Mouse (Mus musculus): Measurements from ENCODE around the gene Spryd4. TPM values are rescaled to one million over a fixed set of nuclear protein-coding genes. Genes with fewer than 3 reads are reported as not detected.
"Not testable (repeated sequence)": the region's sequence is repeated elsewhere in the genome, so short reads cannot be mapped to it uniquely, and the experiment has no call there.

Gene Spryd4
- polyA plus RNA-seq, 1 experiment from 2014 or later, result 40.8 TPM

GRCm38 (mm10) chr10:128204941-128205340, 6.7 kb downstream of the Spryd4 start:
- Histone ChIP-seq H3K36me3 (peaks cover 17% of the 10 kb centered on the region), H3K27ac (replicated peaks) (no peak overlapping the region), H3K9me3 (no peaks in the 10 kb centered on the region), H3K9ac (no peak overlapping the region), H3K4me3 (no peak overlapping the region), H3K4me1 (no peaks in the 10 kb centered on the region), H3K27me3 (replicated peaks) (0 out of 2 replicates have a peak, but pooled peaks cover 3% of the 10 kb centered on the region), H3K4me2 (no peak overlapping the region)
- 81% methylated on average over 15 of the region's 15 CpGs for WGBS
- ATAC-seq (ENCODE audit: extremely low read depth, insufficient number of reproducible peaks, low FRiP score, low TSS enrichment), result no peak

DNA sequence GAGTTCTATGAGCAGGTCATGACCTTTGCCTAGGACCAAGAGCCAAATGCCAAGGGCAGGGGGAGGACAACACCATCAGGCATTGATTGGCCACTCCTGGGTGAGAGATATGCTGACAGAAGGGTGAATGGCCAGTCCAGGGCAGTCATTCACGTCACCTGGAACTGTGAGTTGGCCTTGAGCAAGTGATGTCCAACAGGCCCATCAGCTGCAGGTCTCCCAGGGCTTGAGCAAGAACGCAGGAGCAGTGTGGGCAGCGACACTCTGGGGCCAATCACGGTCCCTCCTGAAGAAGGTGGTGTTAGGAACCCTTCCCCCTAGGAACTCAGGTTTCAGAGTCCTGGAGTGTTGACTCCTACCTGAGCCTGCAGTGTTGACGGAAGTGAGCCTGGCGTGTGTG, 9.8 kb downstream of the Spryd4 start:
- peaks cover 12% of the 10 kb centered on the region for H3K27me3 ChIP-seq (replicated peaks)
- H3K36me3 ChIP-seq, result peaks cover 6% of the 10 kb centered on the region
- no peak overlapping the region for H3K27ac ChIP-seq (replicated peaks)
- no peak overlapping the region for H3K4me3 ChIP-seq
- 69% methylated on average over 6 of the region's 6 CpGs for WGBS
- no peak overlapping the region for H3K9ac ChIP-seq
- no peaks in the 10 kb centered on the region for H3K9me3 ChIP-seq
- H3K4me1 ChIP-seq, result no peaks in the 10 kb centered on the region
- H3K4me2 ChIP-seq, result no peak overlapping the region
- ATAC-seq (ENCODE audit: extremely low read depth, insufficient number of reproducible peaks, low FRiP score, low TSS enrichment), result no peak

DNA sequence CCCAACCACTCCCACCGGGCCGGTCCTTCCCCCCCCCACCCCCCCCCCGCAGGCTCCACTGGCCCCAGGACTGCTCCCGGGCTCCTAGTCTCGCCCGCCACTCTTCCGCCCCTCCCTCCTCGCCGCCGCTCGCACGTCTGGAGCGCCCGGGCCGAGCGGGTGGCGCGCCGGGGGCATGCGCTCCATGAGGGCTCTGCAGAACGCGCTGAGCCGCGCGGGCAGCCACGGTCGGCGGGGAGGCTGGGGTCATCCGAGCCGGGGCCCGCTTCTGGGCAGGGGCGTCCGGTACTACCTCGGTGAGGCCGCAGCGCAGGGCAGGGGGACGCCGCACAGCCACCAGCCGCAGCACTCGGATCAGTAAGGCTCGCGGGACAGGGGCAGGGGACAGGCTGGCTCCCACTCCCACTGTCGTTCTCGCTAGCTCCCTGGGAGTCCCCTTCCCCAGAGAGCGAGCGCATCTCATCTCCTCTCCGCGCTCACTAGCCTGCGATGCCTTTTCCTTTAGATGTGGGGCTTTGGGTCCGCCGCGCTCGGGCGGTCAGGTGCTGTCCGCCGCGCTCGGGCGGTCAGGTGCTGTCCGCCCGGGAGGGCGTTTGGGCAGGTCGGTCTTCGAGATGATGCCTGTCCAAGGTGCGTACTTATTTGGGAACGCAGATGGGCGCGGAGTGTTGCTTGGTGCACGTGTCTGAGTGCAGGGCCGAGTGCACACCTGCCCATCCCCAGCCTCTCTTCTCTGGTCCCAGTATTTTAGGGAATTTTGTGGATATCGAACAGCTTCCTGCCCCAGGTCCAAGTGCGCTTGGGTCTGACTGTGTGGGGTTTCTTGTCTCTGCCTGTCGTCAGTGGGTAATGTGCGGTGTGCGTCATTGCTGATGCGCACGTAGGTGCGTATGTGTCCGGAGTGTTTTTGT, 16.8 kb downstream of the Spryd4 start:
- Histone ChIP-seq H3K27ac (replicated peaks) (no peak overlapping the region), H3K4me2 (peak overlapping the region; percentile 99), H3K4me1 (peaks cover 9% of the 10 kb centered on the region), H3K4me3 (peak overlapping the region; percentile 78), H3K36me3 (no peaks in the 10 kb centered on the region), H3K9ac (peak overlapping the region; percentile 82), H3K9me3 (no peaks in the 10 kb centered on the region), H3K27me3 (replicated peaks) (peaks cover 32% of the 10 kb centered on the region)
- WGBS, result under 1% methylated on average over 60 of the region's 79 CpGs
- ATAC-seq (ENCODE audit: extremely low read depth, insufficient number of reproducible peaks, low FRiP score, low TSS enrichment), result peak; percentile 79

DNA sequence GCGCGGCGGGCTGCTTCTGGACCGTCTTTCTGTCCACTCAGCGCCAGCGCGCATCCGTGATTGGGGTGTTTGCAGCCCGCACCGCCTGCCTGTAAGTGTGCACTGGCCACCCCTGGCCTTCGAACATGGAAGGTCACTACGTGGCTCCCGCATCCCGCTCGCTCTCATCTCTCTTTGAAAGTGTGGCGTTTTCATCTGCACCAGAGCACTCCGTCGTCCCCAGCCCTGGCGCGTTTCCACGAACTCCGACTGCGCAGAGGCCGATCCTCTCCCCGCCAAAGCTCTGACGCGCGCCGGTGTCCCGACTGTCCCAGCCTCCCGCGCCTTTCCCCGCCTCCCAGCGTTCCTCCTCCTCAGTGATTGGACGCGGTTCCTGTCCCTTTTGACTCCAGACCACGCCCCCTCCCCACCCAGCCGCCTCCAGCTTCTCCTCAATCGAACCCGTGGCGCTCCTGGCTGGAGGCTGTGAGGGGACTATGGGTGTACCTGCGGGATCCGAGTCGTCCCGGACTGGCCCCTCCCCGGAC, 17.5 kb downstream of the Spryd4 start, which contains the start of gene Gls2:
Gls2 (plus strand) TSS at position 434 of the 527 bp plus-strand sequence.
- Histone ChIP-seq H3K27me3 (replicated peaks) (peaks cover 32% of the 10 kb centered on the region), H3K9me3 (no peaks in the 10 kb centered on the region), H3K4me3 (peak within 1 kb of the TSS; percentile 78), H3K27ac (replicated peaks) (peak within 1 kb of the TSS; percentile 62), H3K9ac (peak within 1 kb of the TSS; percentile 82), H3K4me1 (peaks cover 9% of the 10 kb centered on the region), H3K4me2 (peak within 1 kb of the TSS; percentile 99), H3K36me3 (no peaks in the 10 kb centered on the region)
- WGBS, result under 1% methylated on average over 46 of the region's 46 CpGs
- ATAC-seq (ENCODE audit: extremely low read depth, insufficient number of reproducible peaks, low FRiP score, low TSS enrichment), result peak; percentile 93

GRCm38 (mm10) chr10:128193113-128193512, 18.5 kb downstream of the Spryd4 start:
- Histone ChIP-seq H3K36me3 (no peaks in the 10 kb centered on the region), H3K9me3 (no peaks in the 10 kb centered on the region), H3K4me2 (peak overlapping the region; percentile 99), H3K27ac (replicated peaks) (no peak overlapping the region), H3K27me3 (replicated peaks) (peaks cover 26% of the 10 kb centered on the region), H3K9ac (no peak overlapping the region), H3K4me3 (no peak overlapping the region), H3K4me1 (peaks cover 12% of the 10 kb centered on the region)
- ATAC-seq (ENCODE audit: extremely low read depth, insufficient number of reproducible peaks, low FRiP score, low TSS enrichment), result no peak
- WGBS, result 88% methylated on average over 6 of the region's 6 CpGs

DNA sequence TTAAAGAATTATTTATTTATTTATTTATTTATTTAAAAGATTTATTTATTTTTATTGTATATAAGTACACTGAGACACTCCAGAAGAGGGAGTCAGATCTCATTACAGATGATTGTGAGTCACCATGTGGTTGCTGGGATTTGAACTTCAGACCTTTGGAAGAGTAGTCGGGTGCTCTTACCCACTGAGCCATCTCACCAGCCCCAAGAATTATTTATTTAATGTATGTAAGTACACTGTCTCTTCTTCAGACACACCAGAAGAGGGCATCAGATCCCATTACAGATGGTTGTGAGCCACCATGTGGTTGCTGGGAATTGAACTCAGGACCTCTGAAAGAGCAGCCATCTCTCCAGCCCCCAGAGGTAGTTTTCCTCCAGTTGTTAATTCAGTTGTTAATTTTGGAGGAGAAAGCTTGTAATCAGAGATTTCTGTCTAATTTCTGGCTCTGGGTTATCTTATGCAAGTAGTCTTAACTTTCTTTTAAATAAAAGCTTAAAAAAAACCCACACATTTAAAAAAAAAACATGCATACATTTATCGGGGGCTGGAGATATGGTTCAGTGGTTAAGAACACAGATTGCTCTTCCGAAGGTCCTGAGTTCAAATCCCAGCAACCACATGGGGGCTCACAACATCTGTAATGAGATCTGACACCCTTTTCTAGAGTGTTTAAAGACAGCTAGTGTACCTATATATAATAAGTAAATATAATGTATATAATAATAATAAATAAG, 19.4 kb downstream of the Spryd4 start:
- H3K4me3 ChIP-seq; H3K27ac ChIP-seq (replicated peaks); H3K9ac ChIP-seq; H3K9me3 ChIP-seq; ATAC-seq (ENCODE audit: extremely low read depth, insufficient number of reproducible peaks, low FRiP score, low TSS enrichment); H3K36me3 ChIP-seq; H3K4me2 ChIP-seq: not testable (repeated sequence)
- peaks cover 26% of the 10 kb centered on the region for H3K27me3 ChIP-seq (replicated peaks)
- WGBS, result 89% methylated on average over 3 of the region's 3 CpGs
- H3K4me1 ChIP-seq, result peaks cover 12% of the 10 kb centered on the region

DNA sequence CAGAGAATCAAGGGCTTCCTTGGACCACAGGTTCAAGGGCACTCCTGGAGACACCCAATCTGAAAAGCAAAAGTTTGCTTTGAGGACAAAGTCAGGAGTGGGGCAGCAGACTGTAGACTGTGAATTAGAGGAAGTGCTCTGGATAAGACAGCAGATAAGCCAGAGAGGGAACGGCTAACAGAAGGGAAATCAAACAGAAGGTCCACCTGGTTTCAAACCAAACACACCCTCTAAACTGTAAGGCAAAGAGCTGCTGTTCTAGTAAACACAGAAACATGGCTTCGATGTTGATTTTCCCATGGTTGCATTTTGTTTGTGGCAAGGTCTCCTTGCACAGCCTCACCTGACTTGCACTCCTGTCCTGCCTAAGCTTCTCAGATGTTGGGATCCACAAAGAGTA, 20.1 kb downstream of the Spryd4 start:
- Histone ChIP-seq H3K9ac (no peak overlapping the region), H3K4me3 (no peak overlapping the region), H3K27me3 (replicated peaks) (peaks cover 19% of the 10 kb centered on the region), H3K9me3 (no peaks in the 10 kb centered on the region), H3K27ac (replicated peaks) (no peak overlapping the region), H3K4me1 (peaks cover 12% of the 10 kb centered on the region), H3K36me3 (no peaks in the 10 kb centered on the region), H3K4me2 (no peak overlapping the region)
- WGBS, result 49% methylated on average over 2 of the region's 2 CpGs
- ATAC-seq (ENCODE audit: extremely low read depth, insufficient number of reproducible peaks, low FRiP score, low TSS enrichment), result no peak

DNA sequence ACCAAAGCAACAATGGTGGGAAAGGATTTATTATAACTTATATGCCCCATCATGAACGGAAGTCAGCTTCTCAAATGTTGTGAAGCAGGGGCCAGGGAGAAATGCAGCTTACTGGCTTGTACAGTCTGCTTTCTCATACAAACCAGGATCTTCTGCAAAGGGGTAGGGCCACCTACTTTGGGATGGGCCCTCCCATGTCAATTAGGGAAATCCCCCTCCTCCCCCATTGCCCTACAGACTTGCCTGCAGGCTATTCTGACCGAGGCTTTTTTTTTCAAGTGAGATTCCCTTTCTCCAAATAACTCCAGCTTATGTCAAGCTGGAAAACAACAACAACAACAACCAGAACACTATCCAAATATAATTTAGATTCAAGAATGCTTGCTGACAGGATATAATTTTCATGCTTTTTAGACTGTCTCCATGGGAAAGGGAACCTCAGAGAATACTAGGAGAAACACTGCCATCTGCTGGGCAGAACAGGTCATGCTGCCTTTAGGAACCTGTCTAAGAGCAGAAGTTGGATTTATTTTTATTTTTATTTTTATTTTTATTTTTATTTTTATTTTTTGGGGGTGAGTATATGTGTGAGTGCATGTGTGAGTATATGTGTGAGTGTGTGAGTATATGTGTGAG, 23.2 kb downstream of the Spryd4 start:
- H3K27ac ChIP-seq (replicated peaks), result no peak overlapping the region
- ATAC-seq (ENCODE audit: extremely low read depth, insufficient number of reproducible peaks, low FRiP score, low TSS enrichment), result no peak
- H3K4me1 ChIP-seq, result peaks cover 3% of the 10 kb centered on the region; the same call in 1 of the 2 replicates
- 49% methylated on average over 2 of the region's 2 CpGs for WGBS
- H3K9me3 ChIP-seq, result no peaks in the 10 kb centered on the region
- no peak overlapping the region for H3K9ac ChIP-seq
- no peak overlapping the region for H3K4me2 ChIP-seq
- no peaks in the 10 kb centered on the region for H3K27me3 ChIP-seq (replicated peaks)
- no peaks in the 10 kb centered on the region for H3K36me3 ChIP-seq
- no peak overlapping the region for H3K4me3 ChIP-seq

- H3K27me3 ChIP-seq (replicated peaks), result no peaks in the 10 kb centered on the region
- no peak overlapping the region for H3K9ac ChIP-seq
- ATAC-seq (ENCODE audit: extremely low read depth, insufficient number of reproducible peaks, low FRiP score, low TSS enrichment), result no peak
- H3K36me3 ChIP-seq, result no peaks in the 10 kb centered on the region
- H3K4me3 ChIP-seq, result no peak overlapping the region
- no peaks in the 10 kb centered on the region for H3K9me3 ChIP-seq
- 51% methylated on average over 5 of the region's 5 CpGs for WGBS
- H3K4me2 ChIP-seq, result no peak overlapping the region
- peaks cover 3% of the 10 kb centered on the region; the same call in 1 of the 2 replicates for H3K4me1 ChIP-seq
- 0 out of 2 replicates have a peak overlapping the region, but pooled peaks have one; percentile 1 for H3K27ac ChIP-seq (replicated peaks)
Measured at GRCm38 (mm10) chr10:128187181-128187605, 24.4 kb downstream of the Spryd4 start.

GRCm38 (mm10) chr10:128185959-128186358, 25.6 kb downstream of the Spryd4 start:
- no peaks in the 10 kb centered on the region for H3K36me3 ChIP-seq
- H3K9me3 ChIP-seq, result no peaks in the 10 kb centered on the region
- no peak overlapping the region for H3K27ac ChIP-seq (replicated peaks)
- no peak overlapping the region for H3K4me2 ChIP-seq
- no peak overlapping the region for H3K9ac ChIP-seq
- ATAC-seq (ENCODE audit: extremely low read depth, insufficient number of reproducible peaks, low FRiP score, low TSS enrichment), result no peak
- WGBS, result 51% methylated on average over 2 of the region's 2 CpGs
- peaks cover 3% of the 10 kb centered on the region for H3K4me1 ChIP-seq
- no peaks in the 10 kb centered on the region for H3K27me3 ChIP-seq (replicated peaks)
- H3K4me3 ChIP-seq, result no peak overlapping the region

Data from heart, embryonic 13.5 days (tissue).